Mouse (Mus musculus) liver (tissue): ENCODE results near the gene Snrnp25.

Source experiments
- DNase-seq: peaks from one replicate; pipeline ENCODE4 v3.0.0-alpha.2; 2020; ENCODE audit warnings: mixed read lengths

The Snrnp25 gene

GRCm38 (mm10) chr11:32225222-32226104 is 20.2 kb downstream of the Snrnp25 start:
- no peak for DNase-seq

GRCm38 (mm10) chr11:32226124-32226871 is 21.1 kb downstream of the Snrnp25 start, which contains the start of gene Mpg:
TSS of gene Mpg (plus strand) at chr11:32226505.
- peak; percentile 96 for DNase-seq

GRCm38 (mm10) chr11:32227041-32227440 is 21.8 kb downstream of the Snrnp25 start:
- no peak for DNase-seq

DNA sequence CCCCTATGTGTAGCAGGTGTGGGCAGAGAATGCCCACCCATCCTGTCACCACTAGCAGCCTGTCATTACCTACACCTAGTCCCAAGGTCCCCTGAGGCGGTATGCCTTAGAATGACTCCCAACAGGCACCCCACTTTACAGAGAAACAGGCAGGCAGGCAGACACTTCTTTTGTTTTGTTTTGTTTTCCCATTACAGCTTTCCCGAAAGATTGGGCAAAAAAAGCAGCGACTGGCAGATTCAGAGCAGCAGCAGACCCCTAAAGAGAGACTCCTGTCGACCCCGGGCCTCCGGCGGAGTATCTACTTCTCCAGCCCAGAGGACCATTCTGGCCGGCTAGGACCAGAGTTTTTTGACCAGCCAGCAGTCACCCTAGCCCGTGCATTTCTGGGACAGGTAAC is 22.3 kb downstream of the Snrnp25 start:
- DNase-seq, result no peak

DNA sequence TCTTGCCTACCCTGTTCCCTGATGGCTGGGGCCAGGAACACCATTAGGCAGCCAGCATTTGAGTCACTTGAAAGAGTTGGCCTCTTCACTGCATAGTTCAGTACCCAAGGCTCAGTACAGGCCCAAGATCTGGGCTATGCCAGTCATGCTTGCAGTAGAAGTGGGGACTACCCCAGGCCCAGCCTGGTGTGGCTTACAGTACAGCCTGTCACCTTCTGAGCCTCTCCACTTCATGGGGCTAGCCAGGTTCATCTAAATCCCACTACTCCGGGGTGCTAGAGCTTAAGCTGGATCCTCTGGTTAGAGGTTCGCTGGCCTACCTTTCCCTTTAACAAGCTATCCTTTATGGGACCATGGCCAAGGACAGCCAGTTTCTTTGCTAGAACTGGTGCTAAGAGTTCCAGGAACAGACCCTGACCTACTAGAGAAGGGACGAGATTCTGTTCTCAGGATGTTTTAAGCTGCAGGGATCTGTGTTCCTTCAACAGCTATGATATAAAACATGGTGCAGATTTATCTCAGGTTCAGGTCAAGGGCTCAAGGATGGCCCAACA is 23.2 kb downstream of the Snrnp25 start:
- DNase-seq, result no peak

DNA sequence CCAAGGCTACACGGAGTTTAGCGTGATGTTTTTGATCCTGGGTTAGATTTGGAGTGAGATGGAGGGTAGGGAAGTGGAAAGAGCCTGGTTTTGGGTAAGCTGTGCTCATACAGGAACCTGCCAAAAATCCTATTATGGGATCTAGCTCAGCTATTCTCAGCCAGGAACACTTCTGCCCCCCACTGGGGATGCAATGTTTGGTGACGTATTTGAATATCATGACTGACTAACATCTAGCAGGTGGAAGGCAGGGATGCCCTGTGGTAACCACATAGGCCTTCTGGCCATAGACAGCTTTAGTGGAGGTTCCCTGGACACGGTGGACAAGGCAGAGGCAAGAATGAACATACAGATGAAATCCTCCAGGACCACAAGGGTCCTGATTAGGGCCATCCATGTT is 25.0 kb downstream of the Snrnp25 start:
- no peak for DNase-seq

GRCm38 (mm10) chr11:32231125-32231524 is 25.9 kb downstream of the Snrnp25 start:
- DNase-seq, result no peak

GRCm38 (mm10) chr11:32232848-32233247 is 27.6 kb downstream of the Snrnp25 start:
- DNase-seq, result no peak

- no peak for DNase-seq
Observed at GRCm38 (mm10) chr11:32233895-32234294, 28.7 kb downstream of the Snrnp25 start.

GRCm38 (mm10) chr11:32234816-32235485 is 29.7 kb downstream of the Snrnp25 start:
- no peak for DNase-seq

GRCm38 (mm10) chr11:32235646-32236045 is 30.4 kb downstream of the Snrnp25 start:
- peak; percentile 53 for DNase-seq

DNA sequence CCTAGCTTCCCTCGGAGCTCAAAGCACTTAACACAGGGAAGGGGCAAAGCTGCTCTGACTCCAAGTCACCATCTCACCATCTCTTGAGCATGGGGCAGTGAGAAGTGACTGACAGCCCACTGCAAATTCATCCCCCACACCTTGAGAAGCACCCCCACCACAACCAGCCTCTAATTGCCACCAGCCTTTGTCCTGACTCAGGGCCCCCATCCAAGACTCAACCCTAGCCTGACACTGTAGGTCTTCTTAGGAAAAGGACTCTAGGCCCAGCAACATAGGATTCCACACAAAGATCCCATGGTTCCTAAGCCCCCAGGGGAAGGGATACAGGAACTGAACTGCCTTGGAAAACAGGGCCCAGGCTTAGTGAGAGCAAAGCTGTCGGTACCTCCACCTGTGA is 30.9 kb downstream of the Snrnp25 start:
- no peak for DNase-seq

GRCm38 (mm10) chr11:32236712-32237410 is 31.6 kb downstream of the Snrnp25 start:
- peak; percentile 81 for DNase-seq

DNA sequence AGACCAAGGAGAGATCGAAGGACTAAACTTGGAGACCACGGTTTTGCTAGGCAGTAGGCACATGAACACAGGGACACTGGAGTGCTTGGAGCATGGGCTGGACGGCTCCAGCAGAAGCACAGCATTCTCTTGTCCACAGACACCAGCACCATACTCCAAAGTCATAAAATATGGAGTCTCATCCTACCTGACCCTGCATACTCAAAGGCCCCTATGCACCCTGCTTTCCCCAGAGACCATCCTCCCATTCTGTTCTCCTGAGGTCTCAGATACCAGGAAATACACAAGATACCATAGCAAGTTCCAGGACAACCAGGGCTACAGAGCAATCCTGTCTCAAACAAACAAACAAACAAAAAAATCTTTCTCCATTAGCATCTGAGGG is 32.2 kb downstream of the Snrnp25 start:
- no peak for DNase-seq

- peak; percentile 86 for DNase-seq
Observed at GRCm38 (mm10) chr11:32238093-32238860, 33.1 kb downstream of the Snrnp25 start.

- no peak for DNase-seq
Observed at GRCm38 (mm10) chr11:32241391-32241790, 36.2 kb downstream of the Snrnp25 start.

DNA sequence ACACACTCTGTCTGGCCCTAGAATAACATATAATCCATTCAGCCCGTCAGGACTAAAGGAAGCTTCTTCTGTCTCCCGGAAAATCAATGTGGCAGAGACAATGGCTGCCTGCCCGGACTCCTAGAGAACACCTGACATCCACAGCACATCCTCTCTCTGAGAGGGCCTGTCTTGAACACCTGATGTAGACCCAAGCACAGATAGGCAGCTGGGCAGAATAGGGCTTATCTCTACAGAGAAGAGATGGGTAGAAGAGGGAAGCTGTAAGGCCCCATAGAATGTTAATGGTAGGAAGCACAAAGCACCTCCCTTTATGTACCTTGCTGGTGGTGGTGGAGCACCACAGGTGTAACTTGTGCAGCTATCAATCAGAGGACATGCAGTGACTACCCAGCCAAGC is 37.0 kb downstream of the Snrnp25 start:
- DNase-seq, result peak; percentile 60

- peak; percentile 58 for DNase-seq
Observed at GRCm38 (mm10) chr11:32243205-32243955, 38.2 kb downstream of the Snrnp25 start.

DNA sequence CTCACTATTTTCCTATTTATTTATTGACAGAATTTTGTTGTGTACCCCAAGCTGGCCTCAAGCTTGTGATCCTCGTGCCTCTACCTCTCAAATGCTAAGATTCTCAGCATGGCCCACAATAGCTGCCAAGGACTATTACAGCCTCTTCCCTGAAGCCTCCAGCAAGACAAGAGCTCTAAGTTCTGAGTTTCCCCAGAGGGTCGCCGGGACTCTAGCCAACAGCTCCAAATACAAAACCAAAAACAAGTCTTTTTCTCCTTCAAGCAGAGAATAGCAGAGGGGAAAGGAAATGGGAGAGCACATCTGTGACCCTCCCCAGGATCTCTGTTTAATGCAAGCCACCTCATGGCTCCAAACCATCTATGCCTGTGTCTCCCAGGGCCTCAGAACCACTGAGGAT is 38.8 kb downstream of the Snrnp25 start:
- DNase-seq, result no peak

GRCm38 (mm10) chr11:32244617-32245016 is 39.4 kb downstream of the Snrnp25 start:
- no peak for DNase-seq

GRCm38 (mm10) chr11:32245614-32246013 is 40.4 kb downstream of the Snrnp25 start:
- DNase-seq, result peak; percentile 94
